Mouse (Mus musculus) adrenal gland, adult 18-20 months (tissue): ENCODE measurements at regions not wholly inside any gene's neighbourhood (a gene's known extent, or its start where the extent isn't known, plus 50 kb on each side); places are given as distances from the start of the nearest gene placed in this dataset.
"Not testable (repeated sequence)": the region's sequence is repeated elsewhere in the genome, so short reads cannot be mapped to it uniquely, and the experiment has no call there.

Source experiments
- DNase-seq, 2 experiments: peaks; one replicate each; pipeline ENCODE4 v3.0.0; 2021 to 2022; ENCODE audit warnings: low spot score in 2 of 2

- DNase-seq: no peak
These were observed 603.5 kb upstream of the Gje1 start for GRCm38 (mm10) chr10:15321480-15321879.

- no peak for DNase-seq
These were observed 599.1 kb upstream of the Gje1 start for GRCm38 (mm10) chr10:15317017-15317607.

GRCm38 (mm10) chr10:15310650-15311049 lies 592.6 kb upstream of the Gje1 start:
- no peak for DNase-seq

- DNase-seq: no peak
These were observed 587.9 kb upstream of the Gje1 start for GRCm38 (mm10) chr10:15305811-15306473.

- DNase-seq: peak; percentile 73 to 75
These were observed 582.4 kb upstream of the Gje1 start for GRCm38 (mm10) chr10:15300199-15301085.

- DNase-seq: no peak
These were observed 581.6 kb upstream of the Gje1 start for GRCm38 (mm10) chr10:15299331-15300198.

- no peak for DNase-seq
These were observed 579.2 kb upstream of the Gje1 start for GRCm38 (mm10) chr10:15297257-15297656.

- DNase-seq: no peak
These were observed 576.1 kb upstream of the Gje1 start for GRCm38 (mm10) chr10:15294125-15294524.

- not testable (repeated sequence) for DNase-seq
These were observed 545.3 kb upstream of the Gje1 start for GRCm38 (mm10) chr10:15263337-15263736.

GRCm38 (mm10) chr10:15262282-15262681 lies 544.3 kb upstream of the Gje1 start:
- not testable (repeated sequence) for DNase-seq

GRCm38 (mm10) chr10:15249402-15250086 lies 531.5 kb upstream of the Gje1 start:
- no peak for DNase-seq

GRCm38 (mm10) chr10:15248899-15249298 lies 530.9 kb upstream of the Gje1 start:
- no peak for DNase-seq

- DNase-seq: no peak
These were observed 526.6 kb upstream of the Gje1 start for GRCm38 (mm10) chr10:15244376-15245262.

GRCm38 (mm10) chr10:15243460-15243859 lies 525.4 kb upstream of the Gje1 start:
- DNase-seq: no peak

- no peak for DNase-seq
These were observed 500.9 kb upstream of the Gje1 start for GRCm38 (mm10) chr10:15218883-15219282.

GRCm38 (mm10) chr10:15179585-15179984 lies 461.6 kb upstream of the Gje1 start:
- DNase-seq: no peak

- no peak for DNase-seq
These were observed 456.4 kb upstream of the Gje1 start for GRCm38 (mm10) chr10:15174421-15174820.

- DNase-seq: no peak
These were observed 454.5 kb upstream of the Gje1 start for GRCm38 (mm10) chr10:15172558-15172957.

- DNase-seq: no peak
These were observed 422.7 kb upstream of the Gje1 start for GRCm38 (mm10) chr10:15140703-15141102.
